Mouse (Mus musculus) C2C12 (cell line): ENCODE measurements around the gene S100a16. TPM values are rescaled to one million over a fixed set of nuclear protein-coding genes. Genes with fewer than 3 reads are reported as not detected.
A peak's percentile ranks its signal among the peaks of the same experiment; 100 is the strongest.

ENCODE experiments used
- H3K27me3 ChIP-seq: one replicate; pipeline ENCODE4 v1.6.1; 2011; ENCODE audit not compliant: control insufficient read depth, insufficient read depth, insufficient read length
- H3K36me3 ChIP-seq: one replicate; pipeline ENCODE4 v1.6.1; 2011; ENCODE audit not compliant: control insufficient read depth, insufficient read depth
- H3K4me3 ChIP-seq: one replicate; pipeline ENCODE4 v1.5.1; 2011; ENCODE audit warnings: mild to moderate bottlenecking, control low read depth; ENCODE audit not compliant: poor library complexity, insufficient read depth, severe bottlenecking
- H3K79me2 ChIP-seq: one replicate; pipeline ENCODE4 v1.6.1; 2011; ENCODE audit not compliant: control insufficient read depth, insufficient read depth
- H3K79me3 ChIP-seq: one replicate; pipeline ENCODE4 v1.6.1; 2011; ENCODE audit warnings: low read depth, control low read depth
- H3ac ChIP-seq: one replicate; pipeline ENCODE3; 2011; ENCODE audit warnings: low read depth; ENCODE audit not compliant: control insufficient read depth, insufficient read length
- CEBPB ChIP-seq: IDR thresholded peaks from one replicate; pipeline ENCODE4 v1.6.1; 2011; ENCODE audit warnings: low read depth, mild to moderate bottlenecking, control low read depth, moderate library complexity
- CTCF ChIP-seq: IDR thresholded peaks from one replicate; pipeline ENCODE4 v1.5.1; 2011; ENCODE audit not compliant: control insufficient read depth, insufficient read depth, insufficient read length
- FOSL1 ChIP-seq: IDR thresholded peaks from one replicate; pipeline ENCODE4 v1.8.0; 2011; ENCODE audit warnings: mild to moderate bottlenecking, low read length; ENCODE audit not compliant: poor library complexity, insufficient read depth, severe bottlenecking
- MAX ChIP-seq: IDR thresholded peaks from one replicate; pipeline ENCODE4 v1.6.1; 2011; ENCODE audit warnings: mild to moderate bottlenecking, control low read depth
- MYOD1 ChIP-seq: IDR thresholded peaks from one replicate; pipeline ENCODE4 v1.6.1; 2011; ENCODE audit warnings: low read depth; ENCODE audit not compliant: control insufficient read depth, insufficient read length
- MYOG ChIP-seq: IDR thresholded peaks from one replicate; pipeline ENCODE4 v1.6.1; 2011; ENCODE audit not compliant: control insufficient read depth, insufficient read length; ENCODE audit errors: extremely low read depth
- USF1 ChIP-seq: IDR thresholded peaks from one replicate; pipeline ENCODE4 v1.6.1; 2011; ENCODE audit warnings: low read depth, mild to moderate bottlenecking, control low read depth, moderate library complexity
- polyA plus RNA-seq: library from polyadenylated mRNA; unstranded; fragments of >200 nt; fragmentation: generic; extraction: Trizol; gene quantifications from one replicate; pipeline ENCODE4 v1.2.1, GENCODE M21; 2012; ENCODE audit warnings: missing spikeins

S100a16 gene
- polyA plus RNA-seq, 1 experiment, result 49.2 TPM

GRCm38 (mm10) chr3:90549676-90550420, 12.8 kb downstream of the S100a16 start:
- Histone ChIP-seq H3ac (no peak overlapping the region), H3K36me3 (no peaks in the 10 kb centered on the region), H3K79me2 (no peaks in the 10 kb centered on the region), H3K27me3 (no peaks in the 10 kb centered on the region), H3K4me3 (no peak overlapping the region), H3K79me3 (no peaks in the 10 kb centered on the region)
- TF ChIP-seq CEBPB (peak; percentile 67), MYOG (no peak), CTCF (no peak), FOSL1 (peak; percentile 65), MAX (no peak), MYOD1 (no peak), USF1 (no peak)

GRCm38 (mm10) chr3:90550421-90550790, 13.4 kb downstream of the S100a16 start:
- Histone ChIP-seq H3K27me3 (no peaks in the 10 kb centered on the region), H3K79me3 (no peaks in the 10 kb centered on the region), H3K36me3 (no peaks in the 10 kb centered on the region), H3K4me3 (no peak overlapping the region), H3ac (no peak overlapping the region), H3K79me2 (no peaks in the 10 kb centered on the region)
- no peak for TF ChIP-seq MAX
- TF ChIP-seq MYOD1, result no peak
- TF ChIP-seq CTCF, result no peak

DNA sequence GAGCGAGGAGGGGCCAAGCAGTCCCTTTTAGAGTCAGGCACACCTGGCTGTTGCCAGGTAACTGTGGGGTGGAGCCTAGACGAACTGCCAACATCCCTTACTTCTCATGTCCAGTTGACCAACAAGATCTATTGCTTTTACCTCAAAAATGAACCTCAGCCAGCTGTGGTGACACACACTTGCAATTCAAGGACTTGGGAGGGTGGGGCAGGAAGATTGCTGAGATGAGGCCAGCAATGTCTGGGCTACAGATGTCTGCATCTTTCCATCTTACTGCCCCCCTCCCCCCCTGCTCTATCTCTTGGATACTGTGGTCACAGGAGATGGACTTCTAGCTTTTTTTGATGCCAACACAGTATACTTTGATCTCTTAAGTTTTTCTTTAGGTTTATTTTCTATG, 15.2 kb downstream of the S100a16 start:
- Histone ChIP-seq H3ac (no peak overlapping the region), H3K4me3 (no peak overlapping the region), H3K36me3 (no peaks in the 10 kb centered on the region), H3K27me3 (no peaks in the 10 kb centered on the region), H3K79me3 (no peaks in the 10 kb centered on the region), H3K79me2 (no peaks in the 10 kb centered on the region)
- peak; percentile 17 for TF ChIP-seq CEBPB
- no peak for TF ChIP-seq MYOD1

GRCm38 (mm10) chr3:90555954-90556353, 18.9 kb downstream of the S100a16 start:
- no peak overlapping the region for H3K4me3 ChIP-seq

DNA sequence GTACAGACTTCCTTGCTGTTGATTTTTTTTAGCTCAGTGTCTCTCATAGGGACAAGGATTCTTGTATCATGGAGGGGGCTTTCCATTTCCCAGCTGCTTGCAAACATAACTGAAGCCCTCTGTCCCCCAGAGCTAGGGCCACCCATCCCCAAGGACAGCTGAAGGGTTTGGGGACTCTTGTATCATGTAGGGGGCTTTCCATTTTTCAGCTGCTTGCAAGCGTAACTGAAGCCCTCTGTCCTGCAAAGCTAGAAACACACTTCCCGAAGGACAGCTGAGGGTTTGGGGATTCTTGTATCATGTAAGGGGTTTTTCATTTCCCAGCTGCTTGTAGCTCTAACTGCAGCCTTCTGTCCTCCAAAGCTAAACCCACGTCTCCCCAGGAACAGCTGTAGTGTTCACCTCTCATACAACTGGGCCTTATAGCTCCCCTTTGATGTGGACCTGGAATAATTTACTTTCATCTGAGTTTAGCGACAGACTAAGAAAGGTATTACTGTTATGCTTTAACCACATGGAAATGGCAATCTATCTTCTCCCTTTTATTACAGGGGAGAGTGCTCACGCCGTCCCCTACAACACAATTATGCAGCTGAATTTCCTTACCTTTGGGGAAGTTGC, 23.1 kb downstream of the S100a16 start, which contains the start of gene S100a3:
S100a3 (plus strand) TSS at position 571 of the 621 bp plus-strand sequence.
- Histone ChIP-seq H3K79me2 (no peaks in the 10 kb centered on the region), H3K79me3 (no peaks in the 10 kb centered on the region), H3K27me3 (no peaks in the 10 kb centered on the region), H3ac (no peak within 1 kb of the TSS), H3K36me3 (no peaks in the 10 kb centered on the region), H3K4me3 (no peak within 1 kb of the TSS)
- TF ChIP-seq FOSL1 (no peak), MYOG (no peak), MAX (no peak), CEBPB (no peak), USF1 (no peak), MYOD1 (no peak), CTCF (no peak)

More at GRCm38 (mm10) chr3:90555954-90556353, 18.9 kb downstream of the S100a16 start:
- Histone ChIP-seq H3K79me2 (no peaks in the 10 kb centered on the region), H3ac (no peak overlapping the region), H3K36me3 (no peaks in the 10 kb centered on the region), H3K27me3 (no peaks in the 10 kb centered on the region), H3K79me3 (no peaks in the 10 kb centered on the region)
- TF ChIP-seq CTCF (no peak), MYOG (no peak), FOSL1 (no peak), MYOD1 (no peak), USF1 (no peak), CEBPB (no peak), MAX (no peak)

- Histone ChIP-seq H3K79me2 (no peaks in the 10 kb centered on the region), H3K79me3 (no peaks in the 10 kb centered on the region), H3K4me3 (no peak overlapping the region), H3K27me3 (no peaks in the 10 kb centered on the region), H3ac (no peak overlapping the region), H3K36me3 (no peaks in the 10 kb centered on the region)
- TF ChIP-seq FOSL1, result peak; percentile 2
- TF ChIP-seq MAX, result peak; percentile 8
- TF ChIP-seq CEBPB, result no peak
Measured at GRCm38 (mm10) chr3:90574691-90575090, 37.6 kb downstream of the S100a16 start.
